Mouse (Mus musculus): ENCODE data around the gene Myog. TPM values are rescaled to one million over a fixed set of nuclear protein-coding genes. Genes with fewer than 3 reads are reported as not detected.
A peak's percentile ranks its signal among the peaks of the same experiment; 100 is the strongest.

Myog gene
- polyA plus RNA-seq, 1 experiment from 2014 or later = 2.9 TPM

GRCm38 (mm10) chr1:134292073-134292472 lies 2.3 kb downstream of the Myog start:
- H3K9ac ChIP-seq (ENCODE audit: low read length) = no peak overlapping the region
- no peaks in the 10 kb centered on the region for H3K36me3 ChIP-seq (ENCODE audit: control insufficient read depth, insufficient read depth, low read length)
- peaks cover 7% of the 10 kb centered on the region; the same call in 1 of the 2 replicates for H3K4me1 ChIP-seq (replicated peaks; ENCODE audit: control insufficient read depth, insufficient read depth, low read length)
- 5% methylated on average over 5 of the region's 5 CpGs for WGBS
- no peaks in the 10 kb centered on the region for H3K9me3 ChIP-seq (ENCODE audit: control insufficient read depth, low read length)
- ATAC-seq (ENCODE audit: low read depth) = peak; percentile 41; the same call in 1 of the 2 replicates
- H3K4me3 ChIP-seq (ENCODE audit: low read length) = no peak overlapping the region
- H3K27ac ChIP-seq (ENCODE audit: low read length) = no peak overlapping the region
- no peak overlapping the region for H3K4me2 ChIP-seq (ENCODE audit: low read depth, low read length)
- H3K27me3 ChIP-seq (ENCODE audit: control insufficient read depth, insufficient read depth, low read depth, low read length) = no peaks in the 10 kb centered on the region

GRCm38 (mm10) chr1:134292601-134293000 lies 2.8 kb downstream of the Myog start:
- Histone ChIP-seq H3K4me3 (ENCODE audit: low read length) (no peak overlapping the region), H3K9ac (ENCODE audit: low read length) (no peak overlapping the region), H3K27ac (ENCODE audit: low read length) (no peak overlapping the region), H3K36me3 (ENCODE audit: control insufficient read depth, insufficient read depth, low read length) (no peaks in the 10 kb centered on the region), H3K9me3 (ENCODE audit: control insufficient read depth, low read length) (no peaks in the 10 kb centered on the region), H3K27me3 (ENCODE audit: control insufficient read depth, insufficient read depth, low read depth, low read length) (no peaks in the 10 kb centered on the region; the same call in 1 of the 2 replicates), H3K4me1 (replicated peaks; ENCODE audit: control insufficient read depth, insufficient read depth, low read length) (peaks cover 7% of the 10 kb centered on the region; the same call in 1 of the 2 replicates), H3K4me2 (ENCODE audit: low read depth, low read length) (no peak overlapping the region)
- 40% methylated on average over 9 of the region's 9 CpGs for WGBS
- ATAC-seq (ENCODE audit: low read depth) = no peak

GRCm38 (mm10) chr1:134293276-134293675 lies 3.5 kb downstream of the Myog start:
- 86% methylated on average over 7 of the region's 7 CpGs for WGBS
- H3K4me2 ChIP-seq (ENCODE audit: low read depth, low read length) = no peak overlapping the region
- H3K9me3 ChIP-seq (ENCODE audit: control insufficient read depth, low read length) = no peaks in the 10 kb centered on the region
- no peak overlapping the region for H3K9ac ChIP-seq (ENCODE audit: low read length)
- H3K4me1 ChIP-seq (replicated peaks; ENCODE audit: control insufficient read depth, insufficient read depth, low read length) = peaks cover 7% of the 10 kb centered on the region; the same call in 1 of the 2 replicates
- H3K27me3 ChIP-seq (ENCODE audit: control insufficient read depth, insufficient read depth, low read depth, low read length) = peaks cover 5% of the 10 kb centered on the region; the same call in 1 of the 2 replicates
- H3K36me3 ChIP-seq (ENCODE audit: control insufficient read depth, insufficient read depth, low read length) = no peaks in the 10 kb centered on the region
- ATAC-seq (ENCODE audit: low read depth) = no peak
- no peak overlapping the region for H3K27ac ChIP-seq (ENCODE audit: low read length)
- no peak overlapping the region for H3K4me3 ChIP-seq (ENCODE audit: low read length)

GRCm38 (mm10) chr1:134293738-134294604 lies 4.2 kb downstream of the Myog start:
- no peaks in the 10 kb centered on the region for H3K36me3 ChIP-seq (ENCODE audit: control insufficient read depth, insufficient read depth, low read length)
- ATAC-seq (ENCODE audit: low read depth) = no peak
- H3K4me1 ChIP-seq (replicated peaks; ENCODE audit: control insufficient read depth, insufficient read depth, low read length) = peaks cover 10% of the 10 kb centered on the region; the same call in 1 of the 2 replicates
- no peaks in the 10 kb centered on the region for H3K9me3 ChIP-seq (ENCODE audit: control insufficient read depth, low read length)
- H3K4me2 ChIP-seq (ENCODE audit: low read depth, low read length) = no peak overlapping the region
- no peak overlapping the region for H3K9ac ChIP-seq (ENCODE audit: low read length)
- H3K27me3 ChIP-seq (ENCODE audit: control insufficient read depth, insufficient read depth, low read depth, low read length) = peaks cover 6% of the 10 kb centered on the region; the same call in 1 of the 2 replicates
- H3K27ac ChIP-seq (ENCODE audit: low read length) = no peak overlapping the region
- WGBS = 63% methylated on average over 3 of the region's 3 CpGs
- no peak overlapping the region for H3K4me3 ChIP-seq (ENCODE audit: low read length)

GRCm38 (mm10) chr1:134297265-134297664 lies 7.5 kb downstream of the Myog start:
- 84% methylated on average over 8 of the region's 8 CpGs for WGBS
- Histone ChIP-seq H3K4me2 (ENCODE audit: low read depth, low read length) (no peak overlapping the region), H3K9me3 (ENCODE audit: control insufficient read depth, low read length) (no peaks in the 10 kb centered on the region), H3K27me3 (ENCODE audit: control insufficient read depth, insufficient read depth, low read depth, low read length) (peaks cover 10% of the 10 kb centered on the region; the same call in 1 of the 2 replicates), H3K9ac (ENCODE audit: low read length) (no peak overlapping the region), H3K27ac (ENCODE audit: low read length) (no peak overlapping the region), H3K4me3 (ENCODE audit: low read length) (no peak overlapping the region), H3K36me3 (ENCODE audit: control insufficient read depth, insufficient read depth, low read length) (no peaks in the 10 kb centered on the region), H3K4me1 (replicated peaks; ENCODE audit: control insufficient read depth, insufficient read depth, low read length) (peaks cover 6% of the 10 kb centered on the region; the same call in 1 of the 2 replicates)
- no peak for ATAC-seq (ENCODE audit: low read depth)

- H3K27ac ChIP-seq (ENCODE audit: low read length) = no peak overlapping the region
- peak overlapping the region; percentile 97 for H3K4me2 ChIP-seq (ENCODE audit: low read depth, low read length)
- no peaks in the 10 kb centered on the region for H3K36me3 ChIP-seq (ENCODE audit: control insufficient read depth, insufficient read depth, low read length)
- ATAC-seq (ENCODE audit: low read depth) = peak; percentile 53
- H3K9me3 ChIP-seq (ENCODE audit: control insufficient read depth, low read length) = no peaks in the 10 kb centered on the region
- H3K27me3 ChIP-seq (ENCODE audit: control insufficient read depth, insufficient read depth, low read depth, low read length) = peaks cover 10% of the 10 kb centered on the region; the same call in 1 of the 2 replicates
- peaks cover 16% of the 10 kb centered on the region for H3K4me1 ChIP-seq (replicated peaks; ENCODE audit: control insufficient read depth, insufficient read depth, low read length)
- H3K4me3 ChIP-seq (ENCODE audit: low read length) = peak overlapping the region; percentile 53
- WGBS = 3% methylated on average over 54 of the region's 59 CpGs
- H3K9ac ChIP-seq (ENCODE audit: low read length) = peak overlapping the region; percentile 76
Measured at GRCm38 (mm10) chr1:134298636-134299411, 9.0 kb downstream of the Myog start.

- 0 out of 2 replicates have a peak overlapping the region, but pooled peaks have one; percentile 24 for H3K9ac ChIP-seq (ENCODE audit: low read length)
- no peak overlapping the region for H3K4me3 ChIP-seq (ENCODE audit: low read length)
- H3K27ac ChIP-seq (ENCODE audit: low read length) = peak overlapping the region; percentile 90
- H3K9me3 ChIP-seq (ENCODE audit: control insufficient read depth, low read length) = no peaks in the 10 kb centered on the region
- peak; percentile 76 for ATAC-seq (ENCODE audit: low read depth)
- peaks cover 10% of the 10 kb centered on the region; the same call in 1 of the 2 replicates for H3K27me3 ChIP-seq (ENCODE audit: control insufficient read depth, insufficient read depth, low read depth, low read length)
- 26% methylated on average over 8 of the region's 8 CpGs for WGBS
- H3K4me1 ChIP-seq (replicated peaks; ENCODE audit: control insufficient read depth, insufficient read depth, low read length) = peaks cover 15% of the 10 kb centered on the region
- no peaks in the 10 kb centered on the region for H3K36me3 ChIP-seq (ENCODE audit: control insufficient read depth, insufficient read depth, low read length)
- H3K4me2 ChIP-seq (ENCODE audit: low read depth, low read length) = no peak overlapping the region
Measured at GRCm38 (mm10) chr1:134302568-134303238, 12.9 kb downstream of the Myog start.

GRCm38 (mm10) chr1:134304940-134305339 lies 15.2 kb downstream of the Myog start:
- ATAC-seq (ENCODE audit: low read depth) = no peak
- H3K27ac ChIP-seq (ENCODE audit: low read length) = no peak overlapping the region
- H3K4me1 ChIP-seq (replicated peaks; ENCODE audit: control insufficient read depth, insufficient read depth, low read length) = peaks cover 12% of the 10 kb centered on the region
- H3K36me3 ChIP-seq (ENCODE audit: control insufficient read depth, insufficient read depth, low read length) = no peaks in the 10 kb centered on the region
- no peak overlapping the region for H3K4me3 ChIP-seq (ENCODE audit: low read length)
- WGBS = 81% methylated on average over 9 of the region's 9 CpGs
- no peak overlapping the region for H3K9ac ChIP-seq (ENCODE audit: low read length)
- H3K4me2 ChIP-seq (ENCODE audit: low read depth, low read length) = no peak overlapping the region
- peaks cover 1% of the 10 kb centered on the region; the same call in 1 of the 2 replicates for H3K27me3 ChIP-seq (ENCODE audit: control insufficient read depth, insufficient read depth, low read depth, low read length)
- H3K9me3 ChIP-seq (ENCODE audit: control insufficient read depth, low read length) = no peaks in the 10 kb centered on the region
